Mouse (Mus musculus): ENCODE measurements at regions not wholly inside any gene's neighbourhood (a gene's known extent, or its start where the extent isn't known, plus 50 kb on each side); places are given as distances from the start of the nearest gene placed in this dataset.

DNA sequence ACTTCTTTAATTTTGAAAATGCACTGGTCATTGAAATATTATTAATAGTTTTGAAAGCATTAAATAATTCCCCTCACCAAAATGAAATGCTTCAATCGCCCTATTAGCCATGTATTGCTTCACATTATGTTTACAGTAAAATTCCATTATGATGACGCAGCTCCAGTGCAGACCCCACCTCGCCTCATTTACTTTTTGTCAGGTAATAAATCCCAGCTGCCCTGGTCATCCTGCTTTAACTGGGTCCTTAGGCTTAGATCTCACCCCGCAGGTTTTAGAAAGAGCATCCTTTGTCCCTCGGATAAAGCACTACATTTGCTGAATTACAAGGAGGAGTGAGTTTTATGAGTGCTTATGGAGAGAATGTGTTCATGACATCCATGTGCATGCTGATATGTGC lies 2557.0 kb upstream of the Gm7489 start:
- no peak for ATAC-seq (ENCODE audit: low FRiP score, low read depth)

DNA sequence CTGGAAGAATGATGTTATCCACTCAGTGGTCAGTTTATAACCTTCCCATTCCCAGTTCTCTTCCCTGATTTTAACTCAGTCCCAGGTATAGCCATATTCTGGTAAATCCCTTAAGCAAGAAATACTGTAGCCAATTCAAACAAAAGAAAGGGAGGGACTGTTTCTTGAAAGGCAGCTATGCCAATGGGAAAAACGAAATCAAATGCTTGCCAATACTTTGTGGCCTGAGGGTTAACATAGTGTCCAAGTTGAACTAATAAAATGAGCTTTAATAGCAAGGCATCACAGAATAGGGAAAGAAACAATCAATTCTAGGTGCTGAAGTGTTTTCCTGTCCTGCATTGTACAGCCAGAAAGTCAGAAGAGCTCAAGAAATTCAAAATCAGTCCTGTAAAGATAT lies 2548.3 kb upstream of the Gm7489 start:
- H3K4me1 ChIP-seq, result no peaks in the 10 kb centered on the region
- H3K27me3 ChIP-seq, result no peaks in the 10 kb centered on the region
- H3K9me3 ChIP-seq, result no peaks in the 10 kb centered on the region
- no peak overlapping the region for H3K27ac ChIP-seq (replicated peaks)
- H3K36me3 ChIP-seq, result no peaks in the 10 kb centered on the region
- no peak overlapping the region for H3K4me2 ChIP-seq (replicated peaks)
- H3K4me3 ChIP-seq, result no peak overlapping the region
- H3K9ac ChIP-seq (replicated peaks), result no peak overlapping the region
- WGBS, result 75% methylated on average over 1 of the region's 1 CpGs
- ATAC-seq (ENCODE audit: low FRiP score, low read depth), result no peak

More for the DNA sequence above, 2557.0 kb upstream of the Gm7489 start:
- H3K4me3 ChIP-seq, result no peak overlapping the region
- 83% methylated on average over 5 of the region's 5 CpGs for WGBS
- H3K27ac ChIP-seq (replicated peaks), result no peak overlapping the region
- no peaks in the 10 kb centered on the region for H3K27me3 ChIP-seq
- H3K9ac ChIP-seq (replicated peaks), result no peak overlapping the region
- H3K4me2 ChIP-seq (replicated peaks), result no peak overlapping the region
- no peaks in the 10 kb centered on the region for H3K4me1 ChIP-seq
- H3K9me3 ChIP-seq, result no peaks in the 10 kb centered on the region
- no peaks in the 10 kb centered on the region for H3K36me3 ChIP-seq

DNA sequence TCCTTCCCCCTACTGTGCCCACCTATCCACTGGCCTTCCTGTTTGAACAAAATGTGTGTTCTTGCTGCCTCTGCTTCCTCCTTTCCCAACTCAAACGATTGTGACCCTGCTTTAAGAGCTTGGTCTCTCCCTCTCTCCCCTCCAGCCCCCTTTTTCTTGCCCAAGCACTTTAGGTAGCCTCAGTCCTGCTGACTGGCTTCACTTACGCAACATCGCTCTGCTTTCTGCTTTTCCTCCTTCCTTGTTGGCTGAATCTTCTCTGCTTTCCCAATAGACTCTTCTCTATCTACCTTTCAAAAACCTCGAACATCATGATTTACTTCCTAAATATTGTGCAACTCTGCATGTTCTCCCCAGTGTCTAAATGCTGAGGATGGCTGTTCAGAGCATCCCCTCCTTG lies 2538.4 kb upstream of the Gm7489 start:
- no peak overlapping the region for H3K9ac ChIP-seq (replicated peaks)
- no peaks in the 10 kb centered on the region for H3K4me1 ChIP-seq
- H3K27me3 ChIP-seq, result no peaks in the 10 kb centered on the region
- no peak overlapping the region for H3K4me3 ChIP-seq
- no peak overlapping the region for H3K4me2 ChIP-seq (replicated peaks)
- ATAC-seq (ENCODE audit: low FRiP score, low read depth), result no peak
- WGBS, result 91% methylated on average over 4 of the region's 4 CpGs
- no peaks in the 10 kb centered on the region for H3K36me3 ChIP-seq
- no peaks in the 10 kb centered on the region for H3K9me3 ChIP-seq
- H3K27ac ChIP-seq (replicated peaks), result no peak overlapping the region

DNA sequence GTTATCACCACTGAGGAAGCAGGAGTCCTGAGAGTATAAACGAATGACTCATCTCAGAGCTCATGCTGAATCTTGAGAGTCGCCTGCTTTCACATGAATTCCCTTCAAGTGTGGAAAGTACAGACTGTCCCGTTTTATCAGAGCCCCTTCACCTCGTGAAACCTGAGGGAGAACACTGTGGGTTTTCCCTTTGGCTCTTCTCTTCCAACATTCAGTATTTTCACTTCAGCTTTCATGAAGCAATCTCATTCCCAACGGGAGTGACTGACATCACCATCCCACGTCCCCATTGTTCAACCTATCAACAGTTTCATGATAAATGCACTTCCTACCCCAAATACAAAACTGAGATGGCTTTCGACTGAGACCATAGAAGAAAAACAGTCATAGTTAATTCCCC lies 2521.3 kb upstream of the Gm7489 start:
- no peak for ATAC-seq (ENCODE audit: low FRiP score, low read depth)
- WGBS, result 77% methylated on average over 7 of the region's 7 CpGs
- H3K36me3 ChIP-seq, result no peaks in the 10 kb centered on the region
- H3K4me3 ChIP-seq, result no peak overlapping the region
- no peak overlapping the region for H3K9ac ChIP-seq (replicated peaks)
- no peak overlapping the region for H3K4me2 ChIP-seq (replicated peaks)
- H3K4me1 ChIP-seq, result no peaks in the 10 kb centered on the region
- no peak overlapping the region for H3K27ac ChIP-seq (replicated peaks)
- no peaks in the 10 kb centered on the region for H3K9me3 ChIP-seq
- no peaks in the 10 kb centered on the region for H3K27me3 ChIP-seq

DNA sequence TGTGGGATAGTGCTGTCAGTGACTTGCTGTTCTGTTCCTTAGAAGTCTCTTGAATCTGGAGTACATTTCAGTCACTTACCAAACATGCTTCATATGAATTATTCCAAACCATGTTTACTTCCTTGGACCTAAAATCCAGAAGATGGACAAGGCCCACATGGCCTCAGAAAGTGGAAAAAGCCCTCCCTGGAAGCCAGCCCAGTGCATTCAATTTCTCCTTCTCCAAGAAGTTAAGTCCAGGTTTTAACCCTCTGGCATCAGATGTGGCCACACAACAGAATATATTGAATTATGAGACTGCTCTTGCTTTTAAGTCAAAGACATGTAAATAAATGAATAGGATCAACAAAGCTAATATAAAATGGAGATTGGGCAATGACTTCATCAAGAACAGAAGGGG lies 2513.5 kb upstream of the Gm7489 start:
- Histone ChIP-seq H3K4me1 (no peaks in the 10 kb centered on the region), H3K36me3 (no peaks in the 10 kb centered on the region), H3K4me3 (no peak overlapping the region), H3K27me3 (no peaks in the 10 kb centered on the region), H3K27ac (replicated peaks) (no peak overlapping the region), H3K4me2 (replicated peaks) (no peak overlapping the region), H3K9ac (replicated peaks) (no peak overlapping the region), H3K9me3 (no peaks in the 10 kb centered on the region)
- no peak for ATAC-seq (ENCODE audit: low FRiP score, low read depth)

DNA sequence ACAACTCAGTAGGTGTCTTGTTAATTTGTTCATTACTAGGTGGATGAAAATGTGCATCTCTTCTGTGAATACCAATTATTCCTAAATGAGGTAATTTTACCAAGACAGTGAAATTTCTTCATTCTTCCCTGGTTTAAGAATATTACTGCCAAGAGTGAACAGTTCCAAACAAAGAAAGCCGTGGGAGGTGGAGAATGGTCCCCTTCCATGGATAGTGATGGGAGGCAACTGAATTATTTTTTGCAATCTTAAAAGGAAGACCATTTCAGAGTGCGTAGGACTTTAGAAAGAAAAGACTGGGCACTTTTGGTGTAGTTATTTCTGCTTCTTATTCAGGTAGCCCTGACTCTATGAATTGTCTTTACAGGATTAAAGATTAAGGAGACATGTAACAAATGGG lies 2494.3 kb upstream of the Gm7489 start:
- no peaks in the 10 kb centered on the region; the same call in 1 of the 2 replicates for H3K27me3 ChIP-seq
- no peak for ATAC-seq (ENCODE audit: low FRiP score, low read depth)
- H3K4me1 ChIP-seq, result no peaks in the 10 kb centered on the region
- no peak overlapping the region for H3K9ac ChIP-seq (replicated peaks)
- no peak overlapping the region for H3K4me3 ChIP-seq
- no peak overlapping the region for H3K27ac ChIP-seq (replicated peaks)
- H3K36me3 ChIP-seq, result no peaks in the 10 kb centered on the region
- H3K4me2 ChIP-seq (replicated peaks), result no peak overlapping the region
- H3K9me3 ChIP-seq, result no peaks in the 10 kb centered on the region
- WGBS, result 86% methylated on average over 2 of the region's 2 CpGs

DNA sequence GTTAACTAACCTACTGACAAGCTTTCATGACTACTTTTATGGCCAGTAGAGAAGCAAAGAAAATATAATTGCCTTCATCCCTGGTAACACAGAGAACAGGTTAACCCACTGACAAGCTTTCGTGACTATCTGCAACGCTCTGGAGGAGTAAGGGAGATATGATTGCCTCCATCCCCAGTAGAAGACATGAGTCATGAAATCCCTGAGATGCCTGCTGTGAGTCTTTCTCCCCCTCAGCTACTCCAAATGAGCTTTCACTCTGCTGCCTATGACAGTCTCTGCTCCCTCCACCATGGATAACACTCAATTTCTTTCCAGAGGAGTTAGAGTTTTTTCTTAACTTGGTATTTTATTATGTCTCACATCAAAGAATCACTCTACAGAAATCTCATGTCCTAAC lies 2493.4 kb upstream of the Gm7489 start:
- WGBS, result 93% methylated on average over 2 of the region's 2 CpGs
- no peaks in the 10 kb centered on the region for H3K9me3 ChIP-seq
- no peak for ATAC-seq (ENCODE audit: low FRiP score, low read depth)
- H3K9ac ChIP-seq (replicated peaks), result no peak overlapping the region
- H3K4me2 ChIP-seq (replicated peaks), result no peak overlapping the region
- H3K27ac ChIP-seq (replicated peaks), result no peak overlapping the region
- H3K4me3 ChIP-seq, result no peak overlapping the region
- H3K36me3 ChIP-seq, result no peaks in the 10 kb centered on the region
- no peaks in the 10 kb centered on the region for H3K4me1 ChIP-seq
- no peaks in the 10 kb centered on the region; the same call in 1 of the 2 replicates for H3K27me3 ChIP-seq

DNA sequence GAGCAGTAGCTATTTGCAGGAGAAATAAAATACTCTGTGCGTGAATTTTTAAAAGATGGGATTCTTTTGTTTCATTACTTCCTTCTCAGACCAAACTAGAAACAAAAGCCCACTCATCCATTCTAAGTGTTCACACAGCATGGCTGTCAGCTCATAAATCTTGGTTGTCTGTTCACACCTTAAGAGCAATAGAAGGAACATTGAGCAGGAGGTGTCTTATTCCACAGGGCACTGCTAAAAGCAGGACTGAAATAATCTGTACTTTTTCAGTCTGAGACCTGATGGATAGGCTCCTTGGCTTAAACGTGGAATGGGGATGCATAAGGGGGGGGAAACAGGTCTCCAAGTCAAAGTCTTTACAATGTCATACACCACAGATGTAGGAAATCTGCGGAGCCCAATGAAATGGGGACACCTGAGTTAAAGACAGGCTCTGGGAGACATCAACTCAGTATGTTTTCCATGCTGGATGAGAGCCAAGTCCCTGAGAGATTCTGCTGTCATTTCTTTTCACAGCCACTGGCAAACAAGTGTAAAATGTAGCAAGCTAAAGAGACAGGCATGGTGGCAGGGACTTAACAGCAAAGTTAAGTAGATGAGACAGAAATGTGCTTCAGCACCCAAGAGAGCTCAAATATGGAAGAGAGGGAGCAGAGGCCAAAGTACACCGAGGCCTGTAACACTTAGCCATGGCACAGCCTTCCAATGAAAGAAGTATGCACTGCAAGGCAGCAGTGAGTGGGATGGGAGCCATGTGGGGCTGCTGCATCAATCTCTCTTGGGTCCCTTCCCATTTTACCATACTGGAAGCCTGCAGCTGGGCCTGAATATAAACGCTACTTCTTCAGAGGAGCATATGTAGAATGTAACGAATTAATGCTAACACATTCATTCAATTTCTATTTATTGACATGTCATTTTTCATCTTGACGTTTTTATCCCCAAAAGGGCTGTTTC lies 2492.0 kb upstream of the Gm7489 start:
- no peak overlapping the region for H3K4me3 ChIP-seq
- ATAC-seq (ENCODE audit: low FRiP score, low read depth), result no peak
- H3K27ac ChIP-seq (replicated peaks), result no peak overlapping the region
- no peak overlapping the region for H3K9ac ChIP-seq (replicated peaks)
- H3K27me3 ChIP-seq, result no peaks in the 10 kb centered on the region; the same call in 1 of the 2 replicates
- H3K9me3 ChIP-seq, result no peaks in the 10 kb centered on the region
- no peaks in the 10 kb centered on the region for H3K4me1 ChIP-seq
- WGBS, result 83% methylated on average over 7 of the region's 7 CpGs
- H3K36me3 ChIP-seq, result no peaks in the 10 kb centered on the region
- H3K4me2 ChIP-seq (replicated peaks), result no peak overlapping the region

DNA sequence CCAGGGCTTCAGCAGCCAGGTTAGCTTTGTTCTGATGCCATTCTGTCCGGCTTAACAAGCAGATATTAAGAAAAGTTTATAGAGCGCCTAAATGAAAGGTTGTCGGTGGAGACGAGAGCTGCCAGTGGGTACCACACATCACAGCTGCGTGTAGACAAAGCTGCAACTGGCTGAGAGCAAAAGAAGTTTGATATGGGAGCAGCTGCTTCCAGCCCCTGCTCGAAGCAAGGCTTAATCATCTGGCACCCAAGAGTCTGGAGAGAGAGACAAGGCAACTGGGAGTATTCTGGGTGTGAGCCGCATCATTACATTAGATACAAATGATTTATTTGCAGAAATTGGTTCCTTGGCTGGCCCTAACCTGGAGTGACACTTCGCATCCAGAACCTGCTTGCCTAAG lies 2488.7 kb upstream of the Gm7489 start:
- no peaks in the 10 kb centered on the region; the same call in 1 of the 2 replicates for H3K27me3 ChIP-seq
- no peak overlapping the region for H3K4me3 ChIP-seq
- H3K4me2 ChIP-seq (replicated peaks), result no peak overlapping the region
- 63% methylated on average over 8 of the region's 8 CpGs for WGBS
- H3K4me1 ChIP-seq, result no peaks in the 10 kb centered on the region
- no peaks in the 10 kb centered on the region for H3K36me3 ChIP-seq
- ATAC-seq (ENCODE audit: low FRiP score, low read depth), result no peak
- H3K27ac ChIP-seq (replicated peaks), result no peak overlapping the region
- H3K9me3 ChIP-seq, result no peaks in the 10 kb centered on the region
- H3K9ac ChIP-seq (replicated peaks), result no peak overlapping the region

DNA sequence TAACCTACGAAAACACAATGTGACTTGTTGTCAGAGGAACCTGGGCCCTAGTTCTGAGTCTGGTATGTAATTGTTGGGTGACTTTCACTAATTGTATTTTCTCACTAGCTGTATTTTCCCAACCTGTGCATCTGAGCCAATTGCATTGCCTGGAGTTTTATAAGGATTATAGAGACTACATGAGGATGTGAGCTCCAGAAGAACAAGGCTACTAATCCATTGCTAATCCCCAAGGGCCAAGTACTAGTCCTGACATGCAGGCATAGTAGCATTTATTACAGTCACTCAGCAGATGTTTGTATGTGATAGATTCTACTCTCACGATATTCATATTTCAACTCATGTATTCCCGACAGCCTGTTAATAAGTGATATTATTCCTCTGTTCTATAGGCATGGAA lies 2481.1 kb upstream of the Gm7489 start:
- Histone ChIP-seq H3K27me3 (no peaks in the 10 kb centered on the region), H3K36me3 (no peaks in the 10 kb centered on the region), H3K9me3 (no peaks in the 10 kb centered on the region), H3K4me3 (no peak overlapping the region), H3K4me1 (no peaks in the 10 kb centered on the region), H3K4me2 (replicated peaks) (no peak overlapping the region), H3K9ac (replicated peaks) (no peak overlapping the region), H3K27ac (replicated peaks) (no peak overlapping the region)
- WGBS, result 93% methylated on average over 3 of the region's 3 CpGs
- no peak for ATAC-seq (ENCODE audit: low FRiP score, low read depth)

DNA sequence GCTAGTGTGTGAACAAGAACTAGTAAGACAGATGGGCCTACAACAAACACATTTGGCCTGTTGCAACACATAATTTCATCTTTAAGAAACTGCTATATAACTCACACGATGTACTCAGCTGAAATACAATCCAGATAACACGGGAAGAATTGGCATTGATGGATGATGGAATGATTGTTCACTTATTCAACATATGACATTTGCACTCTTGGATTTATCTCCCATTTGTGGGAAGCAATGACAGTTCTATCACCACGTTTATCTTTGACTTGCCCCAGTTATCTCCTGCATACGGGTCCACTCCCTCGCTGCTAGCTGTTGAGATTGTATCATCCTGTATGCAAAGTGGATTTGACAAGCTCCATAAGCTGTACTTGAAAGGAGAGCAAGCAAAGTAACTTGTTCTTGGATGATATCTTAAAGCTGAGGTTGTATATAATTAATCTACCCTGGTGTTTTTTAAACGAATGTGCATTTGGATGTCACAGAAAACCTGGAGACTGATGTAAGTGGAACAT lies 2474.9 kb upstream of the Gm7489 start:
- no peaks in the 10 kb centered on the region for H3K4me1 ChIP-seq
- H3K9me3 ChIP-seq, result no peaks in the 10 kb centered on the region
- H3K27ac ChIP-seq (replicated peaks), result no peak overlapping the region
- H3K4me2 ChIP-seq (replicated peaks), result no peak overlapping the region
- 85% methylated on average over 6 of the region's 6 CpGs for WGBS
- ATAC-seq (ENCODE audit: low FRiP score, low read depth), result no peak
- no peak overlapping the region for H3K4me3 ChIP-seq
- no peak overlapping the region for H3K9ac ChIP-seq (replicated peaks)
- no peaks in the 10 kb centered on the region for H3K36me3 ChIP-seq
- no peaks in the 10 kb centered on the region for H3K27me3 ChIP-seq

DNA sequence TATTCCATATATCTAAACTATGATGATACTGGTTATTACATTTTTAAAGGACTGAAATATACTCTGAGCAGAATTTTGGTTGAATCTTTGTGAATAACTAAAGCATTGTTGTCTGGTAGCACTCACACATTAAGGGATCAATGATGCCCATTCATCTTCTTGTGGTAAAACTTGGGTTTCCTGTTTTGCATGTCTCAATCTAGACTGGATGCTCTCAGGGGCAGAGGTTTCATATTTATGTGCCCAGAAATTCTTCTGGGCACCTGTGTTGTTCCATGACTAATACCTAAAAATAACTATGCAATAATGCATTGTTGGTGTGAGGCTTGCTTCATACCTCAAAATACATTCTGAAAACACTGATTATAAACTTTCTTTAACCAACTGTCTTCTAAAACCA lies 2472.7 kb upstream of the Gm7489 start:
- Histone ChIP-seq H3K27ac (replicated peaks) (no peak overlapping the region), H3K4me2 (replicated peaks) (no peak overlapping the region), H3K4me1 (no peaks in the 10 kb centered on the region), H3K36me3 (no peaks in the 10 kb centered on the region), H3K27me3 (no peaks in the 10 kb centered on the region), H3K4me3 (no peak overlapping the region), H3K9me3 (no peaks in the 10 kb centered on the region), H3K9ac (replicated peaks) (no peak overlapping the region)
- no peak for ATAC-seq (ENCODE audit: low FRiP score, low read depth)

DNA sequence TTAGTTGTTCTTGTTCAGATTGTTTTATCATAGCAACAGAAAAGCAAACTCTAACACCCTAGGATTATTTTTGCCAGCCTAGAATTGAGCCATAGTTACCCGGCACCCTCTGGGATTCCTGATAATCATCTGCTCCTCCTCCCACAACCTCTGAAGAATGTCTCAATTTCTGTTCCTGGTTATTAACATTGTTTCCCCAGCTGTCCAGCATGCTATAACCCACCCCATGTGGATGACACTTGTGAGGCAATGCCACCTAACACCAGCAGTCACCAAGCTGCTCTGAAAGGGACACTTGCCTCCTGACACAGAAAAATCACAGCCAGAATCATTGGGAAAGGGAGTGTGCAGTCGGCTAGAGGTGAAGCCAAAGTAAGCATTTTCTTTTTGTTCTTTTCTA lies 2442.1 kb upstream of the Gm7489 start:
- H3K4me1 ChIP-seq, result no peaks in the 10 kb centered on the region
- no peak overlapping the region for H3K4me2 ChIP-seq (replicated peaks)
- no peak overlapping the region for H3K4me3 ChIP-seq
- no peak overlapping the region for H3K9ac ChIP-seq (replicated peaks)
- no peaks in the 10 kb centered on the region for H3K27me3 ChIP-seq
- no peak for ATAC-seq (ENCODE audit: low FRiP score, low read depth)
- H3K9me3 ChIP-seq, result no peaks in the 10 kb centered on the region
- no peaks in the 10 kb centered on the region for H3K36me3 ChIP-seq
- H3K27ac ChIP-seq (replicated peaks), result no peak overlapping the region
- WGBS, result 88% methylated on average over 2 of the region's 2 CpGs
